Mouse (Mus musculus): Measurements from ENCODE around the gene Rin2.

The Rin2 gene

GRCm38 (mm10) chr2:145675142-145675755, at the start of gene Rin2:
Rin2 (plus strand) TSS chr2:145675215.
- no peak for DNase-seq (ENCODE audit: low read depth, low spot score)

- DNase-seq (ENCODE audit: low read depth, low spot score) = no peak
Observed at GRCm38 (mm10) chr2:145631123-145631798, 43.8 kb upstream of the Rin2 start.

- DNase-seq (ENCODE audit: low read depth, low spot score) = no peak
Observed at GRCm38 (mm10) chr2:145631799-145632174, 43.2 kb upstream of the Rin2 start.

GRCm38 (mm10) chr2:145633811-145634210, 41.2 kb upstream of the Rin2 start:
- no peak for DNase-seq (ENCODE audit: low read depth, low spot score)

- no peak for DNase-seq (ENCODE audit: low read depth, low spot score)
Observed at GRCm38 (mm10) chr2:145640255-145640984, 34.6 kb upstream of the Rin2 start.

- no peak for DNase-seq (ENCODE audit: low read depth, low spot score)
Observed at GRCm38 (mm10) chr2:145655373-145655960, 19.5 kb upstream of the Rin2 start.

GRCm38 (mm10) chr2:145656121-145656520, 18.9 kb upstream of the Rin2 start:
- DNase-seq (ENCODE audit: low read depth, low spot score) = no peak

- no peak for DNase-seq (ENCODE audit: low read depth, low spot score)
Observed at GRCm38 (mm10) chr2:145656716-145657115, 18.3 kb upstream of the Rin2 start.

- no peak for DNase-seq (ENCODE audit: low read depth, low spot score)
Observed at GRCm38 (mm10) chr2:145661242-145661641, 13.8 kb upstream of the Rin2 start.

GRCm38 (mm10) chr2:145663899-145664298, 11.1 kb upstream of the Rin2 start:
- no peak for DNase-seq (ENCODE audit: low read depth, low spot score)

- DNase-seq (ENCODE audit: low read depth, low spot score) = no peak
Observed at GRCm38 (mm10) chr2:145664311-145664710, 10.7 kb upstream of the Rin2 start.

GRCm38 (mm10) chr2:145668135-145668534, 6.9 kb upstream of the Rin2 start:
- no peak for DNase-seq (ENCODE audit: low read depth, low spot score)

- no peak for DNase-seq (ENCODE audit: low read depth, low spot score)
Observed at GRCm38 (mm10) chr2:145670131-145670530, 4.9 kb upstream of the Rin2 start.

GRCm38 (mm10) chr2:145674496-145675141, 396 bp upstream of the Rin2 start:
- no peak for DNase-seq (ENCODE audit: low read depth, low spot score)

- DNase-seq (ENCODE audit: low read depth, low spot score) = no peak
Observed at GRCm38 (mm10) chr2:145675756-145676543, 935 bp downstream of the Rin2 start.

- DNase-seq (ENCODE audit: low read depth, low spot score) = no peak
Observed at GRCm38 (mm10) chr2:145676544-145676925, 1.5 kb downstream of the Rin2 start.

GRCm38 (mm10) chr2:145676936-145677335, 1.9 kb downstream of the Rin2 start:
- DNase-seq (ENCODE audit: low read depth, low spot score) = no peak

GRCm38 (mm10) chr2:145680141-145680540, 5.1 kb downstream of the Rin2 start:
- DNase-seq (ENCODE audit: low read depth, low spot score) = no peak

GRCm38 (mm10) chr2:145680762-145681161, 5.7 kb downstream of the Rin2 start:
- no peak for DNase-seq (ENCODE audit: low read depth, low spot score)

- no peak for DNase-seq (ENCODE audit: low read depth, low spot score)
Observed at GRCm38 (mm10) chr2:145681626-145682025, 6.6 kb downstream of the Rin2 start.

GRCm38 (mm10) chr2:145682924-145683323, 7.9 kb downstream of the Rin2 start:
- DNase-seq (ENCODE audit: low read depth, low spot score) = no peak
